Mouse (Mus musculus): ENCODE measurements around the gene Slc15a3.

The Slc15a3 gene

DNA sequence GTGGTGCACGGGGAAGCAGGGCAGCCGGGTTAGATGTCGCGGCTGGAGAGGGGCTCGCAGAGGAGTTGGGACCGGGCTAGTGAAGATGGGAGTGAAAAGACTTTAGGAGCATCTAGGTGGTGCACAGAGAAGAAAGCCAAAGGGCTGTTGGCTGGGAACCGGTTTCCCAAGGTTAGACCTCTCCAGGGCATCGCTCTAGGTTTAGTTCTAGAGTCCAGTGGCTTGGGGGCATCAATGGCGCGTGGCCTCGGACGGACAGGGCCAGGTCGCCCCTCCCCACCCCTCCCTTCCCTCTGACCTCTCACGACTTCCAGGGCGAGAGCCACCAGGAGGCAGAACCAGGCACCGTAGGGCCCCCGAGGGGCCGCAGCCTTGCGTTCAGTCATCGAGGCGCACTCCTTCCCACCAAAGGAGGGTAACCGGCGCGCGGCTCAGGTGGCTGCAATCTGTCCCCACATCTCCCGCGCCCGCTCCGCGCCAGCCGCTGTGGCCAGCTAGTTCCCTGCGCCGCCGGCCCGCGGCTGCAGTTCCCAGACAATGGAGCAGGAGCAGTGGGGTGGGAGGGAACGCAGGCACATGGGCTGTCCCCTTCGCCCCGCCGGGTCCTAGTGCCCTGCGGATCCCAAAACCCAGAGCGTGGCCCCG is 29.8 kb downstream of the Slc15a3 start:
- DNase-seq (ENCODE audit: extremely low spot score, low read depth, low spot score), result peak; percentile 52

DNA sequence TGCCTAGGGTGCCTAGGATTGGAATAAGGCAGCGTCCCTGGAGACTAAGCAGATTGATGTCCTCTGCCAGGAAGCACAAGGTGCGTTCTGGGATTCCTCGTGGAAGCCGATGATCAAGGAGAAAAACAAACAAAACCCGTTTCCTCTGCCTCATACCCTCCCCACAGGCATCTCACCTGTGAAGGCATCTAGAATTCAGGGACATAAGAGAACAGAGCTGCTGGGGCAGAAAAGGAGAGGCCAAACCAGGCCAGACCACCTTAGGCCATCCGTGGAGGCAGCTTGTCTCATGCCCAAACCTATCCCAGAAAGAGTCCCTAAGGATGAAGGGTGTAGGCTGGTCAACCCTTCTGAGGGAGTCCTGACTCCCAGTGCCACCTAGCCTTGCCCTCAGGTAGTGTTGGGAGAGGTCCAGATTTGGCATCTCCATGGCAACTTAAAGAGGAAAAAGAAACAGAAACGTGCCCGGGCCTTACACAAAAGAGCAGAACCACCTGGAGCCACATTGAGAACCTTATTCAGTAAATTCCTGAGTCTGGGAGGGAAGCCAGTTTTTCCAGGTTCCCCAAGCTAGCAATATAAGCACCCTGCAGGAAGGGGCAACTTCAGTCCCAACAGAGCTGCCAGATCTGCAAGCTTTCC is 30.5 kb downstream of the Slc15a3 start, which contains the start of gene Tmem132a:
Gene Tmem132a, minus strand, starts transcription at position 55 of the 642 bp plus-strand sequence.
- no peak for DNase-seq (ENCODE audit: extremely low spot score, low read depth, low spot score)

- DNase-seq (ENCODE audit: extremely low spot score, low read depth, low spot score), result no peak
Measured at GRCm38 (mm10) chr19:10870676-10871075, 31.1 kb downstream of the Slc15a3 start.

DNA sequence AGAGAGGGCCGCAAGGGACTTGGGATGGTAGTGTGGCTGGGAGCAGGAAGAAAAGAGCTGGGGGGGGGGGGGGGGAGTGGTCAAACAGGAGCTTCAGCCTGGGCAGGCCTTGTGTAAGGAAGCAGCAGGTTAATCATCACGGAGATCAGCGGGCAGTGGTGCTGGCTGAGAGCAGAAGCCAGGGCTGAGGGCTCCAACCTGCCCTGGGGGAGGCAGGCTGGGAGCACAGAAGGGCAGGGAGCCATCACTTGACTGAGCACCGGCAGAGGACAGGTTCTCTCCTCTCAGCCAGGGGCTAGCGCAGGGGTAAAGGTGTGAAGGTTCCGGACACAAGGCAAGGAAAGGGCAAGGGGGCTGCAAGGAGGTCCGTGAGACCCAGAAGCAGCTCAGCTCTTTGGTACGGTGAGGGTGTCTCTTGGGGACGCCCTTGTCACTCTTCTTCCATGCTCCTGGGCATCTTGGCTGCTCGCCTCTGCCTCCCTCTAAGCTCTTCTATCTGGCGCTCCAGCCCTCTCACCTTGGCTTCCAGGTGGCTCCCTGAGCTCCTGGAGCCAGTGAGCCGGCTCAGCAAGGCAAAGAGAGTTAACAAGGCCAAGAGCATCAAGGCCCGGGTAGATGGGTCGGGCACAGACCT is 31.9 kb downstream of the Slc15a3 start:
- DNase-seq (ENCODE audit: extremely low spot score, low read depth, low spot score), result no peak

DNA sequence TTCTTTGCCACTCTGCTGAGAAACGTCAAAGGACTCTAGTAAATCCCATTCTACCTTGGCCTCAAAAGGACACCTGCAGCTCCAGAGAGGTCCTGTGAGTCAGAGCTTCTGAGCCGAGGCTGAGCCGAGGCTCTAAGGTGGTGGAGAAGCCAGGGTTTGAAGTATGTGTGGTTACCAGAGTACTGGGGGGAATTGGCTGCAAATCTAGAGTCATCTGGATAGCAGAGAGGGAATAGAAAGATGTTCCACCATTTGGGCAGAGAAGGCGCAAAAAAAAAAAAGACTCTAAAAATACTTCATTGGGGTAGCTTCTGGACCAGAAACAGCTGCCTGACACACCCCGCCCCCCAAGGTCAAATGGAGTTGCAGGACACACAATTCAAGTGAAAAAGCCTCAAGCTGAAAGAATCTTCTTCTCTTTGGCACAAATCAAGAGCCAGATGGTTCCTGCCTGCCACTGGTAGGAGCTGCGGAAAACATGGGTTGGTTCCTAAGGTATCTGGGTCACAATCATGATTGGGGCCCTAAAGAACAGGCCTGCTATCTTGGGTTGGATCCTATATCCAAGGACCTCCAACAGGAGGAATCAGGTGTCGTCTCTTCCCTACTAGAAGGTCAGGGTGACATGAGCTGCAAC is 38.8 kb downstream of the Slc15a3 start:
- no peak for DNase-seq (ENCODE audit: extremely low spot score, low read depth, low spot score)

DNA sequence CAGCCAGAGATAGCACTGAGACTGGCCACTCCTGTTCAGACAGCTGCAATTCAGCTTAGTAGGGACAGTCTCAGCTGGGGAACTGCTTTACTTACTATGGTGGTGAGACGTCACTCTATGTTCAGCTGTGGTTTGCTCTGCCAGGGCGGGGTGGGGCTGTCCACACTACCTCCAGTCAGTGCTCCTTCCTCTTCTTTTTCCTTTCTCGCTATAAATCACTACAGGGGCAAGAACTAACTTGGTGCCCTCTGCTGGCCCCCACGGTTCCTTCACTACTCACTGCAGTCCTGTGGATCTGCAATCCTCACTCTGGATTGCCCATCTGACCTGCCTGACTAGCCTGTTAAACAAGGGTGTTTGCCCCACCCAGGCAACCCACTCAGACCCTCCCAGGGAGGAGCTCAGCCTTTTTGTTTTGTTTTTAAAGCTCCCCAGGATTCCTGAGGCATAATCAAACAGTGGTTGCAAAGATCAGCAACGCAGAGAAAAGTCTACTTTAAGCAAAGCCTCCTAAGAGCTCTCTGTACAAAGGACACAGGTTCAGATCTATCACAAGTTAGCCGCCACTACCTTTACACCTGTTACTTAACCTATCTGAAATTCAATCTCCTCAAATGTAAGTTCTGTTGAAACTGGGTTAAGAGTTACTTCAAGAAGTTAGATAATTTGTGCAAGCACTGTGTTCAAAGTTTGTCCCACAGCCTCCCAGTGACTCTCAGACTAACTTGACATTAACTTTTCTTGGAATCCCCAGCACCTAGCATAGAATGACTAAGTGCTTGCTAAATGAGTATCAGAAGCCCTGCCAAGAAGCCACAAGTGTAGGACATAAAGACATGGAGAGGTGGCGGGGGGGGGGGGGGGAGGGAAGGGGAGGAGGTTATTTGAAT is 40.8 kb downstream of the Slc15a3 start:
- no peak for DNase-seq (ENCODE audit: extremely low spot score, low read depth, low spot score)

- DNase-seq (ENCODE audit: extremely low spot score, low read depth, low spot score), result no peak
Measured at GRCm38 (mm10) chr19:10880975-10881425, 41.5 kb downstream of the Slc15a3 start.

- peak; percentile 94 for DNase-seq (ENCODE audit: extremely low spot score, low read depth, low spot score)
Measured at GRCm38 (mm10) chr19:10881426-10882154, 42.1 kb downstream of the Slc15a3 start, which contains the start of gene Tmem109. TSS of gene Tmem109 (minus strand) at chr19:10882001.

GRCm38 (mm10) chr19:10892201-10892600 is 52.7 kb downstream of the Slc15a3 start:
- no peak for DNase-seq (ENCODE audit: extremely low spot score, low read depth, low spot score)

- DNase-seq (ENCODE audit: extremely low spot score, low read depth, low spot score), result peak; percentile 91
Measured at GRCm38 (mm10) chr19:10895016-10895528, 55.5 kb downstream of the Slc15a3 start, which contains the start of gene Prpf19. TSS of gene Prpf19 (plus strand) at chr19:10895231.

DNA sequence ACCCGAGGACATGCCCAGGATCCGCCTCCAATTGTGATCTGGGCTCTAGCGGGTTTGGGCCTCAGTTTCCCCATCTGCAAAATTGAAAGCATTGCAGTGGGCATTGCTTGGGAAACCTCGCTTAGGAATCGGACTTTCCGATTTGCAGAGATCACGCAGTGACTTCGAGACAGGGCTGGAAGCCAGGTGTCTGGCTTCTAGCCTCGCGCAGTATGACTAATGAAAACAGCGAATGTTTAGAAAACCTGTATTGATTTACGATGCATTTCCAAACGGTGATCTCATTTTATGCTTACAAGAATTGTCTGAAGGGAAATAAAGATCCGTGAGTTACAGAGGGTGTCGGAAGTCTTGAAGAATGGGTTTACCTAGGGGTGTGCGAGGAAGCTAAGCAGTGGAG is 56.2 kb downstream of the Slc15a3 start:
- DNase-seq (ENCODE audit: extremely low spot score, low read depth, low spot score), result no peak

DNA sequence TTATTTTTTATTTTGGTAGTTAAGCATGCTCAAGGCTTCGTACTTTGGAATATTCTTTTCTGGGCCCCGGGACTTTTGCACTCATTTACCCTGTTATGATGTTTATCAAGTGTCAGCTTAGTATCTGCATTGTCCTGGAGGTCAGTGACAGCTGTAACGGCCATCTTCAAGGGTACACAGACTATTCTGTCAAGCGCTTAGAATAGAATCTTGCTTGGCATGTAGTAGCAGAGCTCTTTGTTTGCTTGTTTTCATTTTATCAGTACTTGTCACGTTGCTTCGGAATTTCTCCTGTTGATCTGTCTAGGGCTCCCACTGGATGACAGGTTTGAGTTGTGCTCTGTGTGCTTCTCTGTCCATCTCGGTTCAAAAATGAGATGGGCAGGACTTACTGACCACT is 57.3 kb downstream of the Slc15a3 start:
- DNase-seq (ENCODE audit: extremely low spot score, low read depth, low spot score), result no peak

DNA sequence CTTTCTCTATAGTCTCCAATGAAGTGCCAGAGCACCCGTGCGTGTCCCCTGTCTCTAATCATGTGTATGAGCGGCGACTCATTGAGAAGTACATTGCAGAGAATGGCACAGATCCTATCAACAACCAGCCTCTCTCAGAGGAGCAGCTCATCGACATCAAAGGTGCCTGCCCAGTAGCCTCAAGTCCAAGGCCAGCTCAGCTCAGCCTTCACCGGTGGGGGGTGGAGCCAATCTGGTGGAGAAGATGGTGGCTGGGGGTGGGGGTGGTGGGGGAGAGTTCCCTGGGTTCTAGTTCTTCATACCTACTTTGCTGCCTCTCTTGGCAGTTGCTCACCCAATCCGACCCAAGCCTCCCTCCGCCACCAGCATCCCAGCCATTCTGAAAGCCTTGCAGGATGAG is 58.0 kb downstream of the Slc15a3 start:
- no peak for DNase-seq (ENCODE audit: extremely low spot score, low read depth, low spot score)

DNA sequence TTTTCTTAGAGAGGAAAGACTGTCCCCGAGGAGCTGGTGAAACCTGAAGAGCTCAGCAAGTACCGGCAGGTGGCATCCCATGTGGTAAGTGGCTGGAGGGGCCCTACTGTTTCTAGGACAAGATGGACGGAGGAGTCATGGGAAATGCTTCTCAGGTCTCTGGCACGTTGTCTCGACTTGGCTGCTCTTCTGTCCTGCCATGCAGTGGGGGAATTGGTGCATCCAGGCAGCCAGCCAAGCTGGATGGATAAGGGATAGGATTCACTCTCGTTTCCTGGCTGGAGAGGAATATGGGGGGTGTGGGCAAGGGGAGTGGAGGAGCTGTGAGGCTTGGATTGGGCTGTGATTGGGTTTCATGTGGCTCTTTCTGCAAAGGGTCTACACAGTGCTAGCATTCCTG is 60.8 kb downstream of the Slc15a3 start:
- no peak for DNase-seq (ENCODE audit: extremely low spot score, low read depth, low spot score)

DNA sequence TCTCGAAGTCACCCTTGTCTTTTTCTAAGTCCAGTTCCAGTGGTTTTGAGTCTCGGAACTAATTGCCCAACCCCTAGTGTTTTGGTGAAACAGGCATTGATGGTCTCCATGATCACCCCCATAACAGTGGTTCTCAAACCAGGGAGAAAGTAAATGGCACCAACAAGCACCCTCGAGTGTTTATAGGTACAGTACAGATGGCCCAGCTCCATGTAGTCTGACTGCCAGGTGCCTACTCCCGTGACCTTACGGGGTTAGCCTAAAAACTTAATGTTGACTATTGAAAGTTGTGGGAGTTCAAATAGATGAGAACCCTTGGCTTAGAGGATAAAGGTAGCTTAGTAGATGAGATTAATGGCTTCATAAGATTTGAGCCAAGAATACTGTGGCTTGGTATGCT is 61.5 kb downstream of the Slc15a3 start:
- DNase-seq (ENCODE audit: extremely low spot score, low read depth, low spot score), result no peak

GRCm38 (mm10) chr19:10904512-10904911 is 65.0 kb downstream of the Slc15a3 start:
- DNase-seq (ENCODE audit: extremely low spot score, low read depth, low spot score), result no peak

DNA sequence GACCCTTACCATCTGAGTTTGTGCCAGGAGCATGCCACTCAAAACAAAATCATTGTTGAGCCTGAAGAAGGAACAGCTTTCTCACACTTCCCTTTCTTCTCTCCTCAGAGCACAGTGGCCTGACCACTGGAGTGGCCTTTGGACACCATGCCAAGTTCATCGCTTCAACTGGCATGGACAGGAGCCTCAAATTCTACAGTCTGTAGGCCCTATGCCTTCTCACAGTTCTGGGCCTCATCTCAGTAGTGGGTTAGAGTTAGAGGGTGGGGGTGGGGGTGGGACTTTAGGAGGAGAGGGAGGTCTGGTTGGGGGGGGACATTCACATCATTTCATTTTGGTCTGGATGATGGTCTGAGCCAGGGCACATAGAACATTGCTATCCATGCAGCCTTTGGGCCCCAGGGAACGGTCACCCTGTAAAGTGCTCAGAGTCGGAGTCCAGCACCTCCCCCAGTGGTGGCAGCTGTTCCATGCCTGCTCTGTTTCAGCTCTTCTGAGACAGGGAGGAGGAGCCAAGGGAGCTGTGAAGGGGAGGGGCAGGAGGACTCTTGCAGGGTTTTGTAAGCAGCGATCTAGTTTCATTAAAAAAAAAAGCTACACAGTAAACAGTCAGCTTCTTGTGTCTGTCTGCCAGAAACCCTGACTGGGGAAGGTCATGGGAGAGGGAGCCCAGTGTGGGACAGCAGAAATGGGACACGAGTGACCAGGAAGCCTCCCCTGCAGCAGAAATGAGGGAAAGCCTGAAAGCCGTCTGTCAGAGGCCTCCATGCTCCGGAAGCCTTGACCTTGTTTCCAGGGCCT is 65.6 kb downstream of the Slc15a3 start:
- DNase-seq (ENCODE audit: extremely low spot score, low read depth, low spot score), result no peak

DNA sequence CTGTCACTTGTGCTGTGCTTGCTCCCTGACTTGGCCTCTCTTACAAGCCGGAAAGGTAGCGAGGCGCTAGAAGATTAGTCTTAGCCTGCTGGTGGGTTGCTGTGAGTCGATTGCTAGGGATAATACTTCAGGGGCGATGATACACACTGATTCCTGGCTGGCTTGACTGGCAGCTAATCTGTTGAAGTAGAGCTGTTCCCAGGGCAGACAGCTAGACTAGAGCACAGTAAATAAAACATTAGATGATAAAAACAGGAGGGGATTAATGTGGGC is 66.1 kb downstream of the Slc15a3 start:
- no peak for DNase-seq (ENCODE audit: extremely low spot score, low read depth, low spot score)

- DNase-seq (ENCODE audit: extremely low spot score, low read depth, low spot score), result no peak
Measured at GRCm38 (mm10) chr19:10907891-10908290, 68.4 kb downstream of the Slc15a3 start.

All from hindlimb bud, embryonic 11.5 days (tissue).